Mouse (Mus musculus) forebrain, embryonic 13.5 days (tissue): ENCODE measurements around the gene Hsd17b10. TPM values are rescaled to one million over a fixed set of nuclear protein-coding genes. Genes with fewer than 3 reads are reported as not detected.

ENCODE experiments used
- ATAC-seq: fragments of 200-750 bp; cut with Nextera tagmentation; 2 replicates; pipeline ENCODE4 v1.8.0; 2017
- H3K27ac ChIP-seq: fragments of 300-500 bp; sonication (generic); 2 replicates; pipeline ENCODE4 v1.5.1; 2015; ENCODE audit warnings: inconsistent platforms, mild to moderate bottlenecking, moderate library complexity
- H3K27me3 ChIP-seq: fragments of 300-500 bp; sonication (generic); 2 replicates; pipeline ENCODE4 v1.6.1; 2015; ENCODE audit warnings: mild to moderate bottlenecking, inconsistent platforms
- H3K36me3 ChIP-seq: fragments of 300-500 bp; sonication (generic); 2 replicates; pipeline ENCODE4 v1.6.1; 2015; ENCODE audit warnings: mild to moderate bottlenecking, inconsistent platforms; ENCODE audit not compliant: poor library complexity, severe bottlenecking
- H3K4me1 ChIP-seq: fragments of 300-500 bp; sonication (generic); 2 replicates; pipeline ENCODE4 v1.6.1; 2015; ENCODE audit warnings: inconsistent platforms
- H3K4me2 ChIP-seq: fragments of 300-500 bp; sonication (generic); 2 replicates; pipeline ENCODE4 v1.6.1; 2015; ENCODE audit warnings: inconsistent platforms, mild to moderate bottlenecking, moderate library complexity
- H3K4me3 ChIP-seq: fragments of 300-500 bp; sonication (generic); 2 replicates; pipeline ENCODE4 v1.5.1; 2015; ENCODE audit warnings: mild to moderate bottlenecking, inconsistent platforms
- H3K9ac ChIP-seq: fragments of 300-500 bp; sonication (generic); 2 replicates; pipeline ENCODE4 v1.6.1; 2015; ENCODE audit warnings: mild to moderate bottlenecking, inconsistent platforms
- H3K9me3 ChIP-seq: fragments of 300-500 bp; sonication (generic); replicated peaks from 2 replicates; pipeline ENCODE4 v1.6.1; 2016; ENCODE audit warnings: inconsistent platforms
- WGBS: fragments of 180-500 bp; shearing (Covaris S2); methylation state at CpG from one replicate; pipeline ENCODE4 v1.1.7; 2015; 5-methylcytosine and 5-hydroxymethylcytosine counted together
- polyA plus RNA-seq: library from polyadenylated mRNA; unstranded; fragments of >200 nt; fragmentation: Nextera tagmentation; extraction: Ambion mirVana; gene quantifications from 2 replicates; pipeline ENCODE4 v1.2.1, GENCODE M21; 2015

Gene Hsd17b10
- polyA plus RNA-seq = 150 and 151 TPM in 2 replicates

- Histone ChIP-seq H3K4me3 (peak within 1 kb of the TSS; percentile 48), H3K9me3 (no peaks in the 10 kb centered on the region), H3K27ac (no peak within 1 kb of the TSS; the same call in 1 of the 2 replicates), H3K4me2 (peak within 1 kb of the TSS; percentile 68), H3K36me3 (0 out of 2 replicates have a peak, but pooled peaks cover 2% of the 10 kb centered on the region), H3K4me1 (no peaks in the 10 kb centered on the region), H3K9ac (peak within 1 kb of the TSS; percentile 60), H3K27me3 (peaks cover 61% of the 10 kb centered on the region; the same call in 1 of the 2 replicates)
- peak; percentile 99 for ATAC-seq
- 17% methylated on average over 38 of the region's 41 CpGs for WGBS
Measured at GRCm38 (mm10) chrX:152001737-152002710, at the start of gene Hsd17b10. Hsd17b10 (plus strand) TSS chrX:152001845.

GRCm38 (mm10) chrX:151999006-151999710, 2.5 kb upstream of the Hsd17b10 start:
- Histone ChIP-seq H3K9me3 (no peaks in the 10 kb centered on the region), H3K27ac (no peak overlapping the region), H3K36me3 (no peaks in the 10 kb centered on the region), H3K27me3 (peaks cover 57% of the 10 kb centered on the region; the same call in 1 of the 2 replicates), H3K9ac (no peak overlapping the region), H3K4me3 (no peak overlapping the region), H3K4me2 (no peak overlapping the region), H3K4me1 (no peaks in the 10 kb centered on the region)
- WGBS = 65% methylated on average over 4 of the region's 4 CpGs
- ATAC-seq = no peak

- Histone ChIP-seq H3K36me3 (no peaks in the 10 kb centered on the region), H3K27ac (no peak overlapping the region), H3K4me3 (peak overlapping the region; percentile 48), H3K9me3 (no peaks in the 10 kb centered on the region), H3K4me2 (peak overlapping the region; percentile 68), H3K27me3 (peaks cover 65% of the 10 kb centered on the region; the same call in 1 of the 2 replicates), H3K9ac (0 out of 2 replicates have a peak overlapping the region, but pooled peaks have one; percentile 60), H3K4me1 (no peaks in the 10 kb centered on the region)
- 42% methylated on average over 9 of the region's 9 CpGs for WGBS
- ATAC-seq = peak; percentile 37
Measured at GRCm38 (mm10) chrX:152001182-152001684, 412 bp upstream of the Hsd17b10 start.

GRCm38 (mm10) chrX:152002865-152003264, 1.2 kb downstream of the Hsd17b10 start:
- Histone ChIP-seq H3K9ac (no peak overlapping the region), H3K4me3 (no peak overlapping the region), H3K36me3 (0 out of 2 replicates have a peak, but pooled peaks cover 6% of the 10 kb centered on the region), H3K4me1 (no peaks in the 10 kb centered on the region), H3K9me3 (no peaks in the 10 kb centered on the region), H3K27ac (no peak overlapping the region), H3K27me3 (peaks cover 58% of the 10 kb centered on the region; the same call in 1 of the 2 replicates), H3K4me2 (peak overlapping the region; percentile 68)
- no peak for ATAC-seq
- 87% methylated on average over 2 of the region's 2 CpGs for WGBS

GRCm38 (mm10) chrX:152007863-152008262, 6.2 kb downstream of the Hsd17b10 start:
- no peak for ATAC-seq

GRCm38 (mm10) chrX:152015752-152016150, 14.1 kb downstream of the Hsd17b10 start:
- peaks cover 9% of the 10 kb centered on the region; the same call in 1 of the 2 replicates for H3K36me3 ChIP-seq
- H3K4me1 ChIP-seq = peaks cover 6% of the 10 kb centered on the region
- ATAC-seq = peak; percentile 60; the same call in 1 of the 2 replicates
- peak overlapping the region; percentile 60 for H3K4me2 ChIP-seq
- peak overlapping the region; percentile 81 for H3K27ac ChIP-seq
- WGBS = 30% methylated on average over 11 of the region's 11 CpGs
- H3K27me3 ChIP-seq = peaks cover 25% of the 10 kb centered on the region; the same call in 1 of the 2 replicates
- H3K9ac ChIP-seq = peak overlapping the region; percentile 68
- no peaks in the 10 kb centered on the region for H3K9me3 ChIP-seq
- peak overlapping the region; percentile 52 for H3K4me3 ChIP-seq

More at GRCm38 (mm10) chrX:152007863-152008262, 6.2 kb downstream of the Hsd17b10 start:
- Histone ChIP-seq H3K9ac (no peak overlapping the region), H3K36me3 (0 out of 2 replicates have a peak, but pooled peaks cover 6% of the 10 kb centered on the region), H3K27me3 (peaks cover 38% of the 10 kb centered on the region; the same call in 1 of the 2 replicates), H3K4me1 (no peaks in the 10 kb centered on the region), H3K4me3 (no peak overlapping the region), H3K27ac (no peak overlapping the region), H3K4me2 (no peak overlapping the region), H3K9me3 (no peaks in the 10 kb centered on the region)
- 73% methylated on average over 1 of the region's 1 CpGs for WGBS

- Histone ChIP-seq H3K9me3 (no peaks in the 10 kb centered on the region), H3K9ac (peak within 1 kb of the TSS; percentile 68), H3K27ac (peak within 1 kb of the TSS; percentile 81), H3K4me2 (peak within 1 kb of the TSS; percentile 60), H3K4me3 (peak within 1 kb of the TSS; percentile 52), H3K27me3 (peaks cover 22% of the 10 kb centered on the region; the same call in 1 of the 2 replicates), H3K36me3 (peaks cover 9% of the 10 kb centered on the region; the same call in 1 of the 2 replicates), H3K4me1 (peaks cover 6% of the 10 kb centered on the region)
- ATAC-seq = peak; percentile 98
- 22% methylated on average over 64 of the region's 64 CpGs for WGBS
Measured at GRCm38 (mm10) chrX:152016151-152017145, 14.8 kb downstream of the Hsd17b10 start, which contains the start of the genes Ribc1 and Smc1a. Ribc1 (minus strand) TSS chrX:152016295. Smc1a (plus strand) TSS chrX:152016428.

GRCm38 (mm10) chrX:152017186-152017585, 15.5 kb downstream of the Hsd17b10 start:
- 22% methylated on average over 14 of the region's 14 CpGs for WGBS
- no peak overlapping the region for H3K27ac ChIP-seq
- H3K36me3 ChIP-seq = peaks cover 9% of the 10 kb centered on the region; the same call in 1 of the 2 replicates
- peak overlapping the region; percentile 52 for H3K4me3 ChIP-seq
- H3K9ac ChIP-seq = peak overlapping the region; percentile 68
- ATAC-seq = no peak
- peak overlapping the region; percentile 60 for H3K4me2 ChIP-seq
- H3K9me3 ChIP-seq = no peaks in the 10 kb centered on the region
- peaks cover 22% of the 10 kb centered on the region; the same call in 1 of the 2 replicates for H3K27me3 ChIP-seq
- peaks cover 6% of the 10 kb centered on the region for H3K4me1 ChIP-seq

GRCm38 (mm10) chrX:152019294-152019693, 17.6 kb downstream of the Hsd17b10 start:
- Histone ChIP-seq H3K27me3 (peaks cover 29% of the 10 kb centered on the region; the same call in 1 of the 2 replicates), H3K4me1 (peaks cover 6% of the 10 kb centered on the region), H3K9me3 (no peaks in the 10 kb centered on the region), H3K9ac (no peak overlapping the region), H3K4me3 (no peak overlapping the region), H3K4me2 (no peak overlapping the region), H3K27ac (no peak overlapping the region), H3K36me3 (peaks cover 4% of the 10 kb centered on the region; the same call in 1 of the 2 replicates)
- ATAC-seq = no peak
- WGBS = 100% methylated on average over 2 of the region's 2 CpGs

GRCm38 (mm10) chrX:152039865-152040264, 38.2 kb downstream of the Hsd17b10 start:
- H3K36me3 ChIP-seq = peaks cover 40% of the 10 kb centered on the region
- H3K9me3 ChIP-seq = no peaks in the 10 kb centered on the region
- H3K4me1 ChIP-seq = no peaks in the 10 kb centered on the region
- H3K27me3 ChIP-seq = peaks cover 28% of the 10 kb centered on the region; the same call in 1 of the 2 replicates
- H3K27ac ChIP-seq = no peak overlapping the region
- ATAC-seq = no peak
- no peak overlapping the region for H3K4me3 ChIP-seq
- H3K9ac ChIP-seq = no peak overlapping the region
- no peak overlapping the region for H3K4me2 ChIP-seq
